Mouse (Mus musculus): ENCODE measurements around the gene Irx2.

Gene Irx2

GRCm38 (mm10) chr13:72636331-72636851, 7.8 kb downstream of the Irx2 start:
- DNase-seq (ENCODE audit: extremely low read depth, low read depth), result no peak

GRCm38 (mm10) chr13:72637536-72637935, 8.9 kb downstream of the Irx2 start:
- no peak for DNase-seq (ENCODE audit: extremely low read depth, low read depth)

- DNase-seq (ENCODE audit: extremely low read depth, low read depth), result no peak
These were observed 9.9 kb downstream of the Irx2 start for GRCm38 (mm10) chr13:72638401-72639130.

- no peak for DNase-seq (ENCODE audit: extremely low read depth, low read depth)
These were observed 11.0 kb downstream of the Irx2 start for GRCm38 (mm10) chr13:72639441-72640130.

- DNase-seq (ENCODE audit: extremely low read depth, low read depth), result no peak
These were observed 11.5 kb downstream of the Irx2 start for GRCm38 (mm10) chr13:72640131-72640521.

- no peak for DNase-seq (ENCODE audit: extremely low read depth, low read depth)
These were observed 27.8 kb downstream of the Irx2 start for GRCm38 (mm10) chr13:72656447-72656846.

- DNase-seq (ENCODE audit: extremely low read depth, low read depth), result no peak
These were observed 47.2 kb downstream of the Irx2 start for GRCm38 (mm10) chr13:72675826-72676225.
